Mouse (Mus musculus): ENCODE results near the gene Trim33. TPM values are rescaled to one million over a fixed set of nuclear protein-coding genes. Genes with fewer than 3 reads are reported as not detected.

Gene Trim33
- 23.0 and 29.6 TPM in 2 replicates for polyA plus RNA-seq (2014; fragmentation: Nextera tagmentation; extraction: Ambion mirVana)

DNA sequence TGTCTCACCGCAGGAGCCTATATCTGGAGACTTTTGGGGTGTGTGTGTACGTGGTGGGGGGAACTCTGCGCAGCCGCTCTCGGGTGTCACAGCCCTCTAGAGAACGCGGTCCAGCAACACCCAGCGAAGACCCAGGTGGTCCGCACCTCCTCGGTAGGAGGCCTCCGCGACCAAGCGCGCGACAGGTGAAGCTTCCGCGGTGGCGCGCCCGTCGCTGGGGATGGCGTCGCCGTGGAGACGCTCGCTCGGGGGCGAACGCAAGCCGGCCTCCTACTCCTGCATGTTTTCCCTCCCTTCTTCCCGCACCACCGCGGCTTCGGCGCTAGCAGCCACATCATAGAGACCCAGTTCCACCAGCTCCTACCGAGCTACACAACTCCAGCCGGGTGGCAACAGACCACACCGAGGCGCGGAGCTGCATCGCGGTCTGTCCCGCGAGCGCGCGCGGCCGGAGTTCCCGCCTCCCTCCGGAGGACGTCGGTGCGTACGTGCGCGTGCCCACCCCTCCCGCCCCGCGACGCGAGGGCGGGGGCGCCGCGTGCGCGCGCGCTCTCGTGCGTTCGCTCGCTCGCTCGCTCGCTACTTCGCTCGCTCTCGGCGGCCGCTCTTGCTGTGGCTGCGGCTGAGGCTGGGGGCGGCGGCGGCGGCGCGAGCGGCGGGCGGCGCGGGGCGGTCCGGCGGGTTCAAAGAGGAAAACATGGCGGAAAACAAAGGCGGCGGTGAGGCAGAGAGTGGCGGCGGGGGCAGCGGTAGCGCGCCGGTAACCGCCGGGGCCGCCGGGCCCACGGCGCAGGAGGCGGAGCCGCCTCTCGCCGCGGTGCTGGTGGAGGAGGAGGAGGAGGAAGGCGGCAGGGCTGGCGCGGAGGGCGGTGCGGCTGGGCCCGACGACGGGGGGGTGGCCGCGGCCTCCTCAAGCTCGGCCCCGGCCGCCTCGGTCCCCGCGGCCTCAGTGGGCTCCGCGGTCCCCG lies at the start of gene Trim33:
Gene Trim33 (plus strand): TSS at position 112 of the 968 bp plus-strand sequence.
- Histone ChIP-seq H3K27me3 (replicated peaks; ENCODE audit: control insufficient read depth, insufficient read depth, low read length) (no peaks in the 10 kb centered on the region), H3K4me3 (ENCODE audit: low read depth, low read length) (peak within 1 kb of the TSS; percentile 100), H3K4me2 (ENCODE audit: low read length) (peak within 1 kb of the TSS; percentile 76), H3K27ac (ENCODE audit: low read depth) (peak within 1 kb of the TSS; percentile 95), H3K4me1 (replicated peaks; ENCODE audit: control insufficient read depth, insufficient read depth, low read length) (peaks cover 8% of the 10 kb centered on the region), H3K9me3 (ENCODE audit: control insufficient read depth, low read length) (no peaks in the 10 kb centered on the region), H3K9ac (ENCODE audit: low read length) (peak within 1 kb of the TSS; percentile 97), H3K36me3 (ENCODE audit: control insufficient read depth, insufficient read depth, low read length) (peaks cover 4% of the 10 kb centered on the region)
- peak; percentile 97 for DNase-seq (ENCODE audit: low spot score)
- 3% methylated on average over 74 of the region's 136 CpGs for WGBS
- ATAC-seq (replicated peaks; ENCODE audit: low FRiP score, low TSS enrichment, low read depth): peak; percentile 88

DNA sequence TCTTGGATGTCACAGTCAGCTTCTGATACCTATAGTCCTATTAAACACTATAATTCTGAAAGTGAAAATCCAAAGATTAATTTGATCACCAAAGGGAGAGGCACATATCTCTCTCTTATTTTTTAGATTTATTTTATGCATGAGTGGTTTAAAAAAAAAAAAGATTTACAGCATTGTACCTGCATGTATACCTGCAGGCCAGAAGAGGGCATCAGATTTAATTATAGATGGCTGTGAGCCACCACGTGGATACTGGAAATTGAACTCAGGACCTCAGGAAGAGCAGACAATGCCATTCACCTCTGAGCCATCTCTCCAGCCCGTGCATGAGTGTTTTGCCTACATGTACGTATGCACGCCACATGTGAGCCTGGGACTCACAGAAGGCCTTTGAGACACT lies 46.7 kb upstream of the Trim33 start:
- WGBS: 75% methylated on average over 4 of the region's 4 CpGs
- no peak overlapping the region for H3K9ac ChIP-seq (ENCODE audit: low read length)
- no peak overlapping the region for H3K4me3 ChIP-seq (ENCODE audit: low read depth, low read length)
- H3K36me3 ChIP-seq (ENCODE audit: control insufficient read depth, insufficient read depth, low read length): no peaks in the 10 kb centered on the region
- H3K27me3 ChIP-seq (replicated peaks; ENCODE audit: control insufficient read depth, insufficient read depth, low read length): no peaks in the 10 kb centered on the region
- no peak overlapping the region for H3K27ac ChIP-seq (ENCODE audit: low read depth)
- no peak for ATAC-seq (replicated peaks; ENCODE audit: low FRiP score, low TSS enrichment, low read depth)
- no peak overlapping the region for H3K4me2 ChIP-seq (ENCODE audit: low read length)
- no peak for DNase-seq (ENCODE audit: low spot score)
- no peaks in the 10 kb centered on the region for H3K4me1 ChIP-seq (replicated peaks; ENCODE audit: control insufficient read depth, insufficient read depth, low read length)
- H3K9me3 ChIP-seq (ENCODE audit: control insufficient read depth, low read length): peaks cover 4% of the 10 kb centered on the region

DNA sequence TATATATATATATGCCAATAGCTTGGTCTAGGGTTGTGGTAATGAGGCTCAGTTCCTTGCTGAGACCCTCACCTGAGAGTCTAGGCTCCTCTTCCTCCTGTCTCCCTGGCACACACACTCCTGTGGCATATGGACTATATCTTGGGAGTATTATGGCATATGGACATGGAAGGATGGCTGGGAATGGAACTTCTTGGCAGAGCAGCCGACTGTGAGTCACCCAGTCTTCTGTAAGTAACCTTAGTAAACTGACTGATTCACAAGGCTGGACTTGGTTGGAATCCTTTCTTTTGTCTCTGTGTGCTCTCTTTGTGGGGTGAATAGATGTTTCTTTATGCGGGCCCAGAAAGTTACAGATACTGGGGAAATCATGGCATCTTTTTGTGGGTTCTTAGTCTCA lies 37.6 kb upstream of the Trim33 start:
- H3K4me1 ChIP-seq (replicated peaks; ENCODE audit: control insufficient read depth, insufficient read depth, low read length): no peaks in the 10 kb centered on the region
- WGBS: 87% methylated on average over 2 of the region's 2 CpGs
- DNase-seq (ENCODE audit: low spot score): no peak

GRCm38 (mm10) chr3:103242156-103242555 lies 36.9 kb upstream of the Trim33 start:
- Histone ChIP-seq H3K9me3 (ENCODE audit: control insufficient read depth, low read length) (no peaks in the 10 kb centered on the region), H3K27ac (ENCODE audit: low read depth) (no peak overlapping the region), H3K36me3 (ENCODE audit: control insufficient read depth, insufficient read depth, low read length) (no peaks in the 10 kb centered on the region), H3K27me3 (replicated peaks; ENCODE audit: control insufficient read depth, insufficient read depth, low read length) (no peaks in the 10 kb centered on the region), H3K4me3 (ENCODE audit: low read depth, low read length) (no peak overlapping the region), H3K9ac (ENCODE audit: low read length) (no peak overlapping the region), H3K4me2 (ENCODE audit: low read length) (no peak overlapping the region), H3K4me1 (replicated peaks; ENCODE audit: control insufficient read depth, insufficient read depth, low read length) (no peaks in the 10 kb centered on the region)
- DNase-seq (ENCODE audit: low spot score) (no peak), ATAC-seq (replicated peaks; ENCODE audit: low FRiP score, low TSS enrichment, low read depth) (no peak)
- WGBS: 89% methylated on average over 3 of the region's 3 CpGs

More for the DNA sequence above, 37.6 kb upstream of the Trim33 start:
- Histone ChIP-seq H3K4me3 (ENCODE audit: low read depth, low read length) (no peak overlapping the region), H3K27me3 (replicated peaks; ENCODE audit: control insufficient read depth, insufficient read depth, low read length) (no peaks in the 10 kb centered on the region), H3K27ac (ENCODE audit: low read depth) (no peak overlapping the region), H3K9ac (ENCODE audit: low read length) (no peak overlapping the region), H3K36me3 (ENCODE audit: control insufficient read depth, insufficient read depth, low read length) (no peaks in the 10 kb centered on the region), H3K4me2 (ENCODE audit: low read length) (no peak overlapping the region), H3K9me3 (ENCODE audit: control insufficient read depth, low read length) (no peaks in the 10 kb centered on the region)
- no peak for ATAC-seq (replicated peaks; ENCODE audit: low FRiP score, low TSS enrichment, low read depth)

- Histone ChIP-seq H3K27me3 (replicated peaks; ENCODE audit: control insufficient read depth, insufficient read depth, low read length) (no peaks in the 10 kb centered on the region), H3K4me2 (ENCODE audit: low read length) (no peak overlapping the region)
- WGBS: 57% methylated on average over 2 of the region's 2 CpGs
Observed at GRCm38 (mm10) chr3:103243491-103243890, 35.6 kb upstream of the Trim33 start.

GRCm38 (mm10) chr3:103246627-103247260 lies 32.3 kb upstream of the Trim33 start:
- H3K36me3 ChIP-seq (ENCODE audit: control insufficient read depth, insufficient read depth, low read length): no peaks in the 10 kb centered on the region
- no peaks in the 10 kb centered on the region for H3K4me1 ChIP-seq (replicated peaks; ENCODE audit: control insufficient read depth, insufficient read depth, low read length)
- WGBS: 66% methylated on average over 17 of the region's 17 CpGs
- no peak overlapping the region for H3K4me2 ChIP-seq (ENCODE audit: low read length)
- ATAC-seq (replicated peaks; ENCODE audit: low FRiP score, low TSS enrichment, low read depth) (no peak), DNase-seq (ENCODE audit: low spot score) (no peak)
- no peaks in the 10 kb centered on the region for H3K27me3 ChIP-seq (replicated peaks; ENCODE audit: control insufficient read depth, insufficient read depth, low read length)
- H3K4me3 ChIP-seq (ENCODE audit: low read depth, low read length): no peak overlapping the region
- H3K9me3 ChIP-seq (ENCODE audit: control insufficient read depth, low read length): no peaks in the 10 kb centered on the region
- no peak overlapping the region for H3K9ac ChIP-seq (ENCODE audit: low read length)
- H3K27ac ChIP-seq (ENCODE audit: low read depth): no peak overlapping the region

More at GRCm38 (mm10) chr3:103243491-103243890, 35.6 kb upstream of the Trim33 start:
- ATAC-seq (replicated peaks; ENCODE audit: low FRiP score, low TSS enrichment, low read depth) (no peak), DNase-seq (ENCODE audit: low spot score) (no peak)
- Histone ChIP-seq H3K9me3 (ENCODE audit: control insufficient read depth, low read length) (no peaks in the 10 kb centered on the region), H3K4me3 (ENCODE audit: low read depth, low read length) (no peak overlapping the region), H3K27ac (ENCODE audit: low read depth) (no peak overlapping the region), H3K9ac (ENCODE audit: low read length) (no peak overlapping the region), H3K4me1 (replicated peaks; ENCODE audit: control insufficient read depth, insufficient read depth, low read length) (no peaks in the 10 kb centered on the region), H3K36me3 (ENCODE audit: control insufficient read depth, insufficient read depth, low read length) (no peaks in the 10 kb centered on the region)

- Histone ChIP-seq H3K27me3 (replicated peaks; ENCODE audit: control insufficient read depth, insufficient read depth, low read length) (no peaks in the 10 kb centered on the region), H3K4me1 (replicated peaks; ENCODE audit: control insufficient read depth, insufficient read depth, low read length) (peaks cover 5% of the 10 kb centered on the region; the same call in 1 of the 2 replicates), H3K27ac (ENCODE audit: low read depth) (peak overlapping the region; percentile 71; the same call in 1 of the 2 replicates), H3K4me3 (ENCODE audit: low read depth, low read length) (no peak overlapping the region), H3K9ac (ENCODE audit: low read length) (no peak overlapping the region), H3K4me2 (ENCODE audit: low read length) (no peak overlapping the region), H3K36me3 (ENCODE audit: control insufficient read depth, insufficient read depth, low read length) (no peaks in the 10 kb centered on the region), H3K9me3 (ENCODE audit: control insufficient read depth, low read length) (no peaks in the 10 kb centered on the region)
- 41% methylated on average over 10 of the region's 10 CpGs for WGBS
- DNase-seq (ENCODE audit: low spot score) (no peak), ATAC-seq (replicated peaks; ENCODE audit: low FRiP score, low TSS enrichment, low read depth) (peak; percentile 90)
Observed at GRCm38 (mm10) chr3:103256089-103256819, 22.8 kb upstream of the Trim33 start.

DNA sequence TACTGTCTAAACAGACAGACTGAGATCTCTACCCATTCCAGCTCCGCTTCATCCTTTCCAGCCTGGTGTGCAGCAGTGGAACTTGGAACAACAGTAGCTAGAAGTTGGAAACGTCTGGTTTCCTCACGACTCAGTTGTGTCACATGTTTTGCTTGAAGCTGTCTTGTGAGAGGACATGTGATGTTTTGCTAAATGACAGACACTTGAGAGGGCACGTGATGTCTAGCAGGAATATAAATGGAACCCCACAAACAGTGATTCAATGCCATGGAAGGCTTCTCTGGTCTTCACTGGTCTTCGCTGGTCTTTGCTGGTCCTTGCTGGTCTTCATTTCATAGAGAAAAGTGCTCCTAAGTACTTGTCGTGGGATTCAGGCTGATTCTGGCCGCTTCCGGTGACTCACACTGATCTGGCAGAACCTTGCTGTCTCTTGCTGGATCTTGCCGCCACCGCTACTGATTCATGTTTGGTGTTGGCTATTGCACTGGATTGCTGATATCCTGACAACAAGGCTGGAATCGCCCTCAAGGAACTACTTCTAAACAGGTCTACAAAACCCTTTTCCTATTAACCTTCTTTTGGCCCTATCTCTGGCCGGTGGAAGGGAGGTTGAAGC lies 16.2 kb upstream of the Trim33 start:
- H3K9me3 ChIP-seq (ENCODE audit: control insufficient read depth, low read length): no peaks in the 10 kb centered on the region
- WGBS: 90% methylated on average over 12 of the region's 12 CpGs
- no peak overlapping the region for H3K27ac ChIP-seq (ENCODE audit: low read depth)
- H3K4me2 ChIP-seq (ENCODE audit: low read length): no peak overlapping the region
- ATAC-seq (replicated peaks; ENCODE audit: low FRiP score, low TSS enrichment, low read depth) (no peak), DNase-seq (ENCODE audit: low spot score) (no peak)
- H3K4me3 ChIP-seq (ENCODE audit: low read depth, low read length): no peak overlapping the region
- H3K36me3 ChIP-seq (ENCODE audit: control insufficient read depth, insufficient read depth, low read length): no peaks in the 10 kb centered on the region
- no peaks in the 10 kb centered on the region for H3K27me3 ChIP-seq (replicated peaks; ENCODE audit: control insufficient read depth, insufficient read depth, low read length)
- no peaks in the 10 kb centered on the region for H3K4me1 ChIP-seq (replicated peaks; ENCODE audit: control insufficient read depth, insufficient read depth, low read length)
- H3K9ac ChIP-seq (ENCODE audit: low read length): no peak overlapping the region
